ENCODE assay signal across 28 mouse cellular contexts in genomic region chr16:56710071-56710470, GRCm38 (mm10).
"Had no signal": no experiment of that assay in that cellular context is flagged by ENCODE, and none has a peak within 500 bp of the region (broad histone marks: within the 10 kb centered on the region; RNA-seq: fewer than 3 reads in every experiment).

No protein-coding gene starts in this region.

- H3K4me2 ChIP-seq: embryonic facial prominence, embryonic 12.5 days; embryonic facial prominence, embryonic 13.5 days; embryonic facial prominence, embryonic 15.5 days; forebrain, embryonic 12.5 days; forebrain, embryonic 13.5 days; forebrain, embryonic 15.5 days had no signal

- ATAC-seq: forebrain, embryonic 13.5 days; forebrain, embryonic 15.5 days; forebrain, embryonic 16.5 days; forebrain, postnatal 0 days had no signal

- DNase-seq: cerebellum, adult 18-20 months; cerebellum, adult 2 months; cerebellum, adult 8-10 months; cerebellum, adult 9-10 months; cerebellum, adult 9-11 months; cerebellum, postnatal 10 days; cerebellum, postnatal 14 days; cerebellum, postnatal 25 days; cerebellum, postnatal 36 days; embryo, embryonic 11 days; forebrain, postnatal 0 days; gastrocnemius, adult 2 months; gastrocnemius, postnatal 10 days; gastrocnemius, postnatal 14 days; gastrocnemius, postnatal 25 days; gastrocnemius, postnatal 36 days; heart, adult 11 months; heart, adult 18-20 months had no signal

- H3K9ac ChIP-seq: embryonic facial prominence, embryonic 12.5 days; embryonic facial prominence, embryonic 13.5 days; embryonic facial prominence, embryonic 15.5 days; forebrain, embryonic 12.5 days; forebrain, embryonic 13.5 days; forebrain, embryonic 15.5 days; forebrain, postnatal 0 days had no signal

- H3K27me3 ChIP-seq: embryonic facial prominence, embryonic 12.5 days; embryonic facial prominence, embryonic 13.5 days; embryonic facial prominence, embryonic 15.5 days; forebrain, embryonic 12.5 days; forebrain, embryonic 13.5 days; forebrain, embryonic 15.5 days had no signal

- H3K4me1 ChIP-seq: embryonic facial prominence, embryonic 10.5 days; embryonic facial prominence, embryonic 12.5 days; embryonic facial prominence, embryonic 15.5 days; forebrain, embryonic 10.5 days; forebrain, embryonic 12.5 days; forebrain, embryonic 15.5 days had no signal

- H3K9me3 ChIP-seq: embryonic facial prominence, embryonic 10.5 days; embryonic facial prominence, embryonic 12.5 days; embryonic facial prominence, embryonic 13.5 days; embryonic facial prominence, embryonic 15.5 days; forebrain, embryonic 10.5 days; forebrain, embryonic 12.5 days; forebrain, embryonic 13.5 days; forebrain, embryonic 15.5 days had no signal

- H3K4me3 ChIP-seq: embryonic facial prominence, embryonic 10.5 days; embryonic facial prominence, embryonic 12.5 days; embryonic facial prominence, embryonic 13.5 days; embryonic facial prominence, embryonic 15.5 days; erythroblast, embryonic 14.5 days; forebrain, embryonic 10.5 days; forebrain, embryonic 12.5 days; forebrain, embryonic 13.5 days; forebrain, embryonic 15.5 days; gastrocnemius, adult 2 months had no signal

- H3K27ac ChIP-seq: embryonic facial prominence, embryonic 10.5 days; embryonic facial prominence, embryonic 12.5 days; embryonic facial prominence, embryonic 13.5 days; embryonic facial prominence, embryonic 15.5 days; forebrain, embryonic 10.5 days; forebrain, embryonic 12.5 days; forebrain, embryonic 13.5 days; forebrain, embryonic 15.5 days; gastrocnemius, adult 2 months had no signal
